Mouse (Mus musculus) skeletal muscle tissue, postnatal 0 days (tissue): Measurements from ENCODE around the gene Vmn2r25. TPM values are rescaled to one million over a fixed set of nuclear protein-coding genes. Genes with fewer than 3 reads are reported as not detected.

Experiments
- polyA plus RNA-seq: library from polyadenylated mRNA; unstranded; fragments of >200 nt; fragmentation: Nextera tagmentation; extraction: Ambion mirVana; gene quantifications from 2 replicates; pipeline ENCODE4 v1.2.1, GENCODE M21; 2015

The Vmn2r25 gene
- polyA plus RNA-seq: not detected in 2 replicates

GRCm38 (mm10) chr6:123853363-123853762, at the start of gene Vmn2r25:
Gene Vmn2r25 (minus strand): TSS chr6:123853463.

GRCm38 (mm10) chr6:123778579-123778978, 74.7 kb downstream of the Vmn2r25 start, which contains the start of gene Vmn2r24:
Gene Vmn2r24 (plus strand): TSS chr6:123778879.

Other genes with a start within 250 kb of the Vmn2r25 start
- gene Vmn2r22, start 202.7 kb downstream of the Vmn2r25 start, polyA plus RNA-seq: not detected in 2 replicates
- gene Vmn2r23, start 150.8 kb downstream of the Vmn2r25 start, polyA plus RNA-seq: not detected in 2 replicates
- gene Vmn2r24, start 74.6 kb downstream of the Vmn2r25 start, polyA plus RNA-seq: not detected in 2 replicates
- not detected in 2 replicates for gene Vmn2r26, start 171.1 kb upstream of the Vmn2r25 start, polyA plus RNA-seq